Mouse (Mus musculus): ENCODE measurements around the gene Mast4.
A peak's percentile ranks its signal among the peaks of the same experiment; 100 is the strongest.
"Not testable (repeated sequence)": the region's sequence is repeated elsewhere in the genome, so short reads cannot be mapped to it uniquely, and the experiment has no call there.

Gene Mast4

GRCm38 (mm10) chr13:102756071-102756470 lies 578.2 kb downstream of the Mast4 start:
- DNase-seq (ENCODE audit: low read depth, low spot score): no peak

GRCm38 (mm10) chr13:102755124-102755523 lies 579.2 kb downstream of the Mast4 start:
- DNase-seq (ENCODE audit: low read depth, low spot score): no peak

- DNase-seq (ENCODE audit: low read depth, low spot score): no peak
Observed at GRCm38 (mm10) chr13:102753714-102754556, 580.4 kb downstream of the Mast4 start.

- no peak for DNase-seq (ENCODE audit: low read depth, low spot score)
Observed at GRCm38 (mm10) chr13:102749891-102750290, 584.4 kb downstream of the Mast4 start.

GRCm38 (mm10) chr13:102749194-102749593 lies 585.1 kb downstream of the Mast4 start:
- no peak for DNase-seq (ENCODE audit: low read depth, low spot score)

GRCm38 (mm10) chr13:102746803-102747561 lies 587.3 kb downstream of the Mast4 start:
- DNase-seq (ENCODE audit: low read depth, low spot score): no peak

GRCm38 (mm10) chr13:102745626-102746342 lies 588.5 kb downstream of the Mast4 start:
- DNase-seq (ENCODE audit: low read depth, low spot score): no peak

GRCm38 (mm10) chr13:102745270-102745600 lies 589.1 kb downstream of the Mast4 start:
- no peak for DNase-seq (ENCODE audit: low read depth, low spot score)

- DNase-seq (ENCODE audit: low read depth, low spot score): peak; percentile 22
Observed at GRCm38 (mm10) chr13:102744481-102745269, 589.6 kb downstream of the Mast4 start.

- DNase-seq (ENCODE audit: low read depth, low spot score): no peak
Observed at GRCm38 (mm10) chr13:102739720-102740535, 594.4 kb downstream of the Mast4 start.

GRCm38 (mm10) chr13:102737811-102738210 lies 596.5 kb downstream of the Mast4 start:
- no peak for DNase-seq (ENCODE audit: low read depth, low spot score)

GRCm38 (mm10) chr13:102733063-102733462 lies 601.2 kb downstream of the Mast4 start:
- DNase-seq (ENCODE audit: low read depth, low spot score): no peak

GRCm38 (mm10) chr13:102728951-102729350 lies 605.3 kb downstream of the Mast4 start:
- DNase-seq (ENCODE audit: low read depth, low spot score): not testable (repeated sequence)

GRCm38 (mm10) chr13:102728035-102728434 lies 606.3 kb downstream of the Mast4 start:
- DNase-seq (ENCODE audit: low read depth, low spot score): no peak

GRCm38 (mm10) chr13:102726876-102727275 lies 607.4 kb downstream of the Mast4 start:
- no peak for DNase-seq (ENCODE audit: low read depth, low spot score)

GRCm38 (mm10) chr13:102725906-102726305 lies 608.4 kb downstream of the Mast4 start:
- DNase-seq (ENCODE audit: low read depth, low spot score): no peak

- no peak for DNase-seq (ENCODE audit: low read depth, low spot score)
Observed at GRCm38 (mm10) chr13:102725416-102725815, 608.9 kb downstream of the Mast4 start.

GRCm38 (mm10) chr13:102716973-102717372 lies 617.3 kb downstream of the Mast4 start:
- DNase-seq (ENCODE audit: low read depth, low spot score): no peak

GRCm38 (mm10) chr13:102700744-102701143 lies 633.6 kb downstream of the Mast4 start:
- no peak for DNase-seq (ENCODE audit: low read depth, low spot score)

GRCm38 (mm10) chr13:102700176-102700575 lies 634.1 kb downstream of the Mast4 start:
- no peak for DNase-seq (ENCODE audit: low read depth, low spot score)
